Mouse (Mus musculus) testis, adult 2 months (tissue): ENCODE data around the gene Thyn1. TPM values are rescaled to one million over a fixed set of nuclear protein-coding genes. Genes with fewer than 3 reads are reported as not detected.

Source experiments
- H3K27ac ChIP-seq: fragments of 200-500 bp; 2 replicates; pipeline ENCODE4 v1.5.1; 2012; ENCODE audit warnings: low read depth, low read length; ENCODE audit not compliant: control insufficient read depth, insufficient read depth
- H3K27me3 ChIP-seq: fragments of 200-500 bp; 2 replicates; pipeline ENCODE4 v1.6.1; 2012; ENCODE audit warnings: mild to moderate bottlenecking, low read length, moderate library complexity; ENCODE audit not compliant: control insufficient read depth, insufficient read depth
- H3K36me3 ChIP-seq: fragments of 200-500 bp; 2 replicates; pipeline ENCODE4 v1.6.1; 2012; ENCODE audit warnings: mild to moderate bottlenecking, low read length; ENCODE audit not compliant: control insufficient read depth, insufficient read depth
- H3K4me1 ChIP-seq: fragments of 200-500 bp; 2 replicates; pipeline ENCODE4 v1.6.1; 2012; ENCODE audit warnings: low read length; ENCODE audit not compliant: control insufficient read depth, insufficient read depth
- H3K4me3 ChIP-seq: fragments of 200-500 bp; 2 replicates; pipeline ENCODE4 v1.5.1; 2012; ENCODE audit warnings: low read depth, mild to moderate bottlenecking, low read length, moderate library complexity, mixed read lengths; ENCODE audit not compliant: control insufficient read depth
- CTCF ChIP-seq: fragments of 200-500 bp; IDR thresholded peaks from 2 replicates; pipeline ENCODE4 v1.5.1; 2012; ENCODE audit warnings: low read depth, mild to moderate bottlenecking, inconsistent platforms, low read length, moderate library complexity; ENCODE audit not compliant: control insufficient read depth, insufficient read depth, insufficient replicate concordance
- POLR2A ChIP-seq: fragments of 200-500 bp; IDR thresholded peaks from 2 replicates; pipeline ENCODE4 v1.6.1; 2012; ENCODE audit warnings: low read depth, mild to moderate bottlenecking, inconsistent platforms, low read length, moderate library complexity; ENCODE audit not compliant: control insufficient read depth
- polyA plus RNA-seq: library from polyadenylated mRNA; depleted of rRNA; stranded (reverse); fragments of >200 nt; gene quantifications from 2 replicates; pipeline ENCODE4 v1.2.3, GENCODE M21; 2012; rRNA removed

Thyn1 gene
- polyA plus RNA-seq, 1 experiment, result 25.9 TPM

DNA sequence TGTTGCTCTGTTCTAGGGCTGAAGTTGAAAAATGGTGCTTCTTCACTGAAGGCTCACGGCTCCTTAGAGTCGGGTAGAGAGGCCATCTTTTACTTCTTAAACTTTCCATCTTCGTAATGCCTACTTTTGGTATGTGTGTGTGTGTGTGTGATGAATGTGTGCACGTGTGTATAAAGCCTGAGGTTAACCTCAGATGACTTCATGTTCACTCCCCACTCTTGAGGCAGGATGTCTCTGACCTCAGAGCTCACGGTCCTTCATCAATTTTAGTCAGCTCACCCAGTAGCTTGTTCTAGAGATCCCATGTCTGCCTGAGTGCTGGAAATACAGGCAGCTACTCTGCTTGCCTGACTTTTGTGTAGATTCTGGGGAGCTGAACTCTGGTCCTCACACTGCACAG lies 44.4 kb downstream of the Thyn1 start:
- Histone ChIP-seq H3K4me3 (no peak overlapping the region), H3K36me3 (peaks cover 4% of the 10 kb centered on the region), H3K27me3 (no peaks in the 10 kb centered on the region), H3K27ac (no peak overlapping the region), H3K4me1 (no peaks in the 10 kb centered on the region)
- TF ChIP-seq CTCF (no peak), POLR2A (no peak)

GRCm38 (mm10) chr9:27049492-27049891 lies 50.0 kb downstream of the Thyn1 start:
- Histone ChIP-seq H3K27me3 (no peaks in the 10 kb centered on the region), H3K4me3 (no peak overlapping the region), H3K36me3 (peaks cover 4% of the 10 kb centered on the region), H3K27ac (no peak overlapping the region), H3K4me1 (no peaks in the 10 kb centered on the region)
- TF ChIP-seq CTCF (no peak), POLR2A (no peak)

Other genes starting within 250 kb of the Thyn1 start
- gene Glb1l2, start 193.2 kb upstream of the Thyn1 start, polyA plus RNA-seq, result 7.3 and 20.5 TPM in 2 replicates
- 75.8 and 107 TPM in 2 replicates for gene Glb1l3, start 138.8 kb upstream of the Thyn1 start, polyA plus RNA-seq
- gene Gm1110, start 76.6 kb upstream of the Thyn1 start, polyA plus RNA-seq, result 0.16 TPM in 1 of 2 replicates, not detected in the other
- 12.5 and 14.1 TPM in 2 replicates for gene Acad8, start 144 bp upstream of the Thyn1 start, polyA plus RNA-seq
- gene Vps26b, start 30.4 kb downstream of the Thyn1 start, polyA plus RNA-seq, result 6.4 TPM in 2 replicates
- 15.3 and 16.4 TPM in 2 replicates for gene Ncapd3, start 30.5 kb downstream of the Thyn1 start, polyA plus RNA-seq
- gene Jam3, start 155.7 kb downstream of the Thyn1 start, polyA plus RNA-seq, result 30.0 and 34.1 TPM in 2 replicates